Mouse (Mus musculus) stomach, embryonic 16.5 days (tissue): ENCODE data around the gene Dbndd2. TPM values are rescaled to one million over a fixed set of nuclear protein-coding genes. Genes with fewer than 3 reads are reported as not detected.

Source experiments
- ATAC-seq: fragments of 200-750 bp; cut with Nextera tagmentation; 2 replicates; pipeline ENCODE4 v1.8.0; 2017; ENCODE audit warnings: moderate number of reproducible peaks, moderate TSS enrichment; ENCODE audit not compliant: insufficient read depth, low FRiP score
- H3K27ac ChIP-seq: fragments of 300-500 bp; sonication (generic); 2 replicates; pipeline ENCODE4 v1.5.1; 2014; ENCODE audit warnings: low read length
- H3K27me3 ChIP-seq: fragments of 300-500 bp; sonication (generic); 2 replicates; pipeline ENCODE4 v1.6.1; 2014; ENCODE audit warnings: low read length, control low read depth, mixed read lengths; ENCODE audit not compliant: control insufficient read depth, insufficient read depth
- H3K36me3 ChIP-seq: fragments of 300-500 bp; sonication (generic); 2 replicates; pipeline ENCODE4 v1.6.1; 2014; ENCODE audit warnings: low read length; ENCODE audit not compliant: control insufficient read depth, insufficient read depth
- H3K4me1 ChIP-seq: fragments of 300-500 bp; sonication (generic); 2 replicates; pipeline ENCODE4 v1.6.1; 2014; ENCODE audit warnings: low read length, control low read depth, mixed read lengths; ENCODE audit not compliant: control insufficient read depth, insufficient read depth
- H3K4me2 ChIP-seq: fragments of 300-500 bp; sonication (generic); 2 replicates; pipeline ENCODE4 v1.6.1; 2014; ENCODE audit warnings: low read depth, low read length, mixed read lengths
- H3K4me3 ChIP-seq: fragments of 300-500 bp; sonication (generic); replicated peaks from 2 replicates; pipeline ENCODE4 v1.5.1; 2014; ENCODE audit warnings: mild to moderate bottlenecking, low read length
- H3K9ac ChIP-seq: fragments of 300-500 bp; sonication (generic); 2 replicates; pipeline ENCODE4 v1.6.1; 2014; ENCODE audit warnings: low read length
- H3K9me3 ChIP-seq: fragments of 300-500 bp; sonication (generic); replicated peaks from 2 replicates; pipeline ENCODE4 v1.6.1; 2016; ENCODE audit warnings: low read length, control low read depth; ENCODE audit not compliant: control insufficient read depth
- WGBS: fragments of 180-500 bp; shearing (Covaris S2); extraction: QIAGEN DNeasy Blood & Tissue Kit; methylation state at CpG from one replicate; pipeline ENCODE4 v1.1.7; 2014; 5-methylcytosine and 5-hydroxymethylcytosine counted together
- polyA plus RNA-seq: library from polyadenylated mRNA; unstranded; fragments of >200 nt; fragmentation: Nextera tagmentation; extraction: Ambion mirVana; gene quantifications from 2 replicates; pipeline ENCODE4 v1.2.1, GENCODE M21; 2015

Dbndd2 gene
- polyA plus RNA-seq, 1 experiment from 2014 or later, result 12.1 TPM

DNA sequence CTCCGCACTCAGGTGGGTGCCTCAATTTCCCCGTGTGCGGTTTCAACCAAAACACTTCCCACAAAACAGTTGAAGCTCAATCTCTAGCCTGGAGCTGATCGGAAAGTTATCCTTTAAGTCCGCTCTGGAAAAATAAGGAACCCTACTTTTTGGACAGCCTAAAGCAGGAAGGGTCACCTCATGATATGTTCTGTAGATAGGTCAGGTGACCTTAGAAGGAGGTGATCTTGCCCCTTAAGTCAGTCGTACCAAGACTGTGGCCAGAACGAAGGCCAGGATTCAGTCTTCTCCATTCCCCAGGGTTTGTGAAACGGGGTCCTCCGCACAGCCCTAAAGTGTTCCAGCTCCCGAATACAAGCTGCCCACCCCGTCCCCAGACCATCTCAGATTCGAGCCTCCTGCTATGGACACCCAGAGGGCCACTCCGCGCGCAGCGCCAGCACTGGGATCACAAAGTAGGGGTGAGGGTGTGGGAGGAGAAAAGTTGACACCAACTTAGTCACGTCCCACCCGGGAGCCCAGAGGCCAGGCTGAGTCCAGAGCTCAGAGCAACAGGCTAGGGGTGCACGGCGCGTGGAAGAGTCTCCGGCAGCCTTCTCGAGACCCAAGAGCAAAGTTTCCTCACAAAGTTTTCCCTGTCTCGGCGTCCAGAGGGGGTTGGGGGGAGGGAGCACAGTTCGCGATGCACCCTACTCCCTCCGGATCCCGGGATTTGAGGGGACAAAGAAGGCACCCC lies 43.4 kb upstream of the Dbndd2 start:
- 2% methylated on average over 29 of the region's 29 CpGs for WGBS
- H3K9me3 ChIP-seq, result no peaks in the 10 kb centered on the region
- peaks cover 39% of the 10 kb centered on the region for H3K4me1 ChIP-seq

DNA sequence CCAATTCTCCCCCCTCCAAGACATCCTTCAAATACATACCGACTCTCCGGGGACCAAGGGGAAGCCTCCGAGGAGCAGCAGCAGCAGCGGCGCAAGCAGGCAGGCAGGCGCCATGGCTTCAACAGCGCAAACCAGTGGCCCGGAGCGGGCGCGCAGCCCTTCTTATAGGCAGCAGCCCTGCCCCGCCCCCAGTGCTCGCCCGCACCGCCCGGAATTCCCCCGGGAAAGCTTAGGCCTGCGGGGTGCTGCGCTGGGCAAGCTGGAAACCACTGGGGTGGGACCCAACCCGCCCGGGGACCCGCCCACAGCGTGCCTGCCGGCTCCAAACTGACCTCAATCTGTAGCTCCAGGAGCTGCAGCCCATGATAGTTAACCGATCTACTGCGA lies 42.9 kb upstream of the Dbndd2 start:
- Histone ChIP-seq H3K9ac (peak overlapping the region; percentile 81), H3K27me3 (no peaks in the 10 kb centered on the region), H3K4me3 (peak overlapping the region; percentile 70), H3K9me3 (no peaks in the 10 kb centered on the region), H3K36me3 (no peaks in the 10 kb centered on the region), H3K4me2 (peak overlapping the region; percentile 60), H3K4me1 (peaks cover 34% of the 10 kb centered on the region), H3K27ac (peak overlapping the region; percentile 86)
- ATAC-seq, result peak; percentile 93
- 0% methylated on average over 26 of the region's 26 CpGs for WGBS

More for the DNA sequence above, 43.4 kb upstream of the Dbndd2 start:
- Histone ChIP-seq H3K27me3 (no peaks in the 10 kb centered on the region), H3K4me3 (peak overlapping the region; percentile 70), H3K9ac (peak overlapping the region; percentile 81), H3K4me2 (peak overlapping the region; percentile 60), H3K27ac (peak overlapping the region; percentile 86), H3K36me3 (no peaks in the 10 kb centered on the region)
- peak; percentile 61 for ATAC-seq

DNA sequence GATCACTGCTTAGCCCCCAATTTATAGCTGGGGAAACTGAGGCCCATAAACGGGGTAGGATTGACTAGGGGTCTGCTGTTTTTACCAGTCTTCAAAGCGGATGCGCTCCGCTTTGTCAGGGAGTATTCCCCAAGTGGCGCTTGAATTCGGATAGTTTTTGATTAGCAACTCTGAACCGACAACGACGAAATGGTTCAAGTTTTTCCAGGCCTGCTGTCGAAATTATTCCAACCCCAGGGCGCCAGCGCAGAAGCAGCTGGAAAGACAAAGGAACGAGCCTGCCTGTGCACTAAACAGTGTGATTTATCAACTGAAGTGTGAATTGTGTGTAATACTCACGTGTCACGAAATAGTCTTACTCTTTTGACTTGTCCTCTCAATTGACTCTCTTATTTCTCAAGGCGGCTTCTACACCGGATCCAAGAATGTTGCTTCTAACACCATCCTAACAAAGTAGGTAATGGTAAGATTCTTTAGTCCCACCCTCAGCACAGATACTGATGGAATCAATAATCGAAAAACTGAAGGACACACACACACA lies 42.4 kb upstream of the Dbndd2 start, which contains the start of gene Sdc4:
TSS of gene Sdc4 (minus strand) at position 428 of the 541 bp plus-strand sequence.
- peak within 1 kb of the TSS; percentile 86 for H3K27ac ChIP-seq
- ATAC-seq, result no peak
- peak within 1 kb of the TSS; percentile 81 for H3K9ac ChIP-seq
- peak within 1 kb of the TSS; percentile 70 for H3K4me3 ChIP-seq
- H3K4me1 ChIP-seq, result peaks cover 34% of the 10 kb centered on the region
- H3K36me3 ChIP-seq, result no peaks in the 10 kb centered on the region
- peak within 1 kb of the TSS; percentile 60 for H3K4me2 ChIP-seq
- no peaks in the 10 kb centered on the region for H3K9me3 ChIP-seq
- H3K27me3 ChIP-seq, result no peaks in the 10 kb centered on the region
- 10% methylated on average over 18 of the region's 18 CpGs for WGBS

DNA sequence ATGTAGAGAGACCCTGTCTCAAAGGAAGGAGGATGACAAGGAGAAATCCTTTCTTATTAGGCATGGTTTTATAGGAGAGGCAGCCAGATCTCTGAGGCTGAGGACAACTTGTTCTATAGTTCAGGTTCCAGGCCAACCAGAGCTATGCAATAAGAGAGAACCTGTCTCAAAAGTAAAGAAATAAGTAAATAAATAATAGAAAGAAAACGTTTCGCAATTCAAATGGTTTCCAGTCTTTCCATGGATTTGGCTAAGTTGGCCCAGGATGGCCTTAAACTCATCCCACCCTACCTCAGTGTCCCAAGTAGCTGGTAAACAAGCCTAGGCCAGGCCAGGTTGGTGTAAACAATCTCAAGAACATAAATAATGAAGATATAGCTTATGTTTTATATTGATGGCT lies 41.2 kb upstream of the Dbndd2 start:
- Histone ChIP-seq H3K9me3 (no peaks in the 10 kb centered on the region), H3K9ac (no peak overlapping the region), H3K4me2 (no peak overlapping the region), H3K27ac (no peak overlapping the region), H3K4me3 (no peak overlapping the region), H3K4me1 (peaks cover 34% of the 10 kb centered on the region), H3K36me3 (no peaks in the 10 kb centered on the region), H3K27me3 (no peaks in the 10 kb centered on the region)
- WGBS, result 71% methylated on average over 2 of the region's 2 CpGs
- no peak for ATAC-seq

DNA sequence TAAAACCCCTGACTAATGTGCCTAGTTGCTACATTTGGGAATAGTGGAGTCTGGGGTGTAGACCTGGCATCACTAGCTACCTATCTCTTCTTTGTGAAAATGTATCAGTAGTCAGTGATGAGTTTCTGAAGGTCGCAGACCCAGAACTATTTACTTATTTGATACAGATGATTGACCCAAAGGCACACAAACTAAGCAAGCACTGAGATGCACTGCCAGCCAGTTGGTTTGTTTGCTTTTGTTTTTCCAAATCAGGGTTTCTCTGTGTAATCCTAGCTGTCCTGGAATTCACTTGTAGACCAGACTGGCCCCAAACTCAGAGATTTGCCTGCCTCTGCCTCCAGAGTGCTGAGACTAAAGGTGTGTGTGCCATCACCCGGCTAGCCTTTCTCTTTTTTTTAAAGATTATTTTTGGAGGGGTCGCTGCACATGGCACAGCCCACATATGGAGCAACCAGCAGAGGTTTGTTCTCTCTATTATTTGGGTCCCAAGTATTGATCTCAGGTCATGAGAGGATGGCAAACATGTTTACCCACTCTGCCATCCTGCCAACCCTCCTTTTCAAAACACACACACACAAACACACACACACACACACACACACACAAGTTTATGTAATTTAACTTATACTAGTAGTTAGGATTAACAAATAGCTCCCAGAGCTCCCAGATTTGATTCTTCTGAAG lies 40.4 kb upstream of the Dbndd2 start:
- ATAC-seq, result no peak
- H3K27ac ChIP-seq, result no peak overlapping the region
- 73% methylated on average over 3 of the region's 3 CpGs for WGBS
- peaks cover 27% of the 10 kb centered on the region for H3K4me1 ChIP-seq
- no peaks in the 10 kb centered on the region for H3K27me3 ChIP-seq
- no peak overlapping the region for H3K4me2 ChIP-seq
- no peaks in the 10 kb centered on the region for H3K9me3 ChIP-seq
- H3K4me3 ChIP-seq, result no peak overlapping the region
- no peak overlapping the region for H3K9ac ChIP-seq
- no peaks in the 10 kb centered on the region for H3K36me3 ChIP-seq

DNA sequence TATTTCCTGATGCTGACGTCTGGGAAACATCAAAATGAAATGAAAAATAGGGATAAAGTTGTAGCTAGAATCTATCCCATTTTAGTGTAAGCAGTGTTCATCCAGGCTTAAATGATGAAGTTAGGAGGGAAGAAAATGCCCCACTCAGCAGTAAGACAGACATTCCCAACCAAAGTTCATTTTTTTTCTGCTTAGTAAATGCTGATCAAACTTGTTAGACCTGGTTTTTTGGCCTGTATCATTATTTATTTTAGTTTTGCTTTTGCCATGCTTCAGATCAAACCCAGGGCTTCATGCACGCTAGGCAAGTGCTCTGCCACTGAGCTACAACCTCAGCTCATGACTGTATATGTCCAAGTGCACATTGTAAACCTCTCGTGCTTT lies 39.8 kb upstream of the Dbndd2 start:
- Histone ChIP-seq H3K27me3 (no peaks in the 10 kb centered on the region), H3K9me3 (no peaks in the 10 kb centered on the region), H3K36me3 (no peaks in the 10 kb centered on the region), H3K27ac (no peak overlapping the region), H3K9ac (no peak overlapping the region), H3K4me3 (no peak overlapping the region), H3K4me1 (peaks cover 23% of the 10 kb centered on the region), H3K4me2 (no peak overlapping the region)
- no peak for ATAC-seq
- WGBS, result 70% methylated on average over 3 of the region's 3 CpGs

DNA sequence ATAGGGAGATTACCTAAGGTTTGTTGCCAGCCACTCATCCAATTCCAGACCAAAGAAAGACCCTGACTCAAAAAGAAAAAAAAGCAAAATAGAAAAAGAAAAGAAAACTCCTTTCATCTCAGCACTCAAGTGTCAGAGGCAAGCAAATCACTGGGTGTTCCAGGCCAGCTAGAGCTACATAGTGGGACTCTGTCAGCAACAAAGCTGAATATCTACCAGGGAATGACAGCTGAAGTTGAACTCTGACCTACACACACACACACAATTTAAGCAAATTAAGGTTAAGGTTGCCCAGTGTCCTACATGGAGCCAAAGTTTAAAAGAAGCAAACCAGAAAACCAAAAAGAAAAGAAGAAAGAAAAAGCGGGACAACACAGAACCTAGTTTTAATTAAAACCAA lies 37.8 kb upstream of the Dbndd2 start:
- no peaks in the 10 kb centered on the region for H3K27me3 ChIP-seq
- H3K36me3 ChIP-seq, result no peaks in the 10 kb centered on the region
- H3K27ac ChIP-seq, result no peak overlapping the region
- ATAC-seq, result no peak
- no peaks in the 10 kb centered on the region for H3K9me3 ChIP-seq
- peaks cover 15% of the 10 kb centered on the region for H3K4me1 ChIP-seq
- WGBS, result 81% methylated on average over 1 of the region's 1 CpGs
- no peak overlapping the region for H3K9ac ChIP-seq
- H3K4me2 ChIP-seq, result no peak overlapping the region
- H3K4me3 ChIP-seq, result no peak overlapping the region

DNA sequence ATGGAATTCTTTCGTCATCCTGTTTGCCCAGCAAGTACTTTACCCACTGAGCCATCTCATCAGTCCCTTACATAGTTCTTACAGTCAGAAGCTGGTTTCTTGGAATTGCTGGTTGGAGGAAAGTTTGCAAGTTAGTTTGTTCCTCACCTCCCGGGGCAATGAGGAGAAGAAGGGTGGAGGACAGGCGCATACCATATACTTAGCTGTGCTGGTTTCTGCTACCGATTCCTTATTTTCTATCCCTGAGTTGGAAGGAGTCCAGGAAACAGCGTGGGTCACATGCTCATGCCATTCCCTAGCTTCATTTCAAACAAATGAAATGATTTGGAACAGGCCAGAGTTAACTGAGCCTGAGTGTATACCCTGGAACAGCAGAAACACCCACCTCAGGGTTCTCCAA lies 37.0 kb upstream of the Dbndd2 start:
- Histone ChIP-seq H3K27ac (no peak overlapping the region), H3K9ac (no peak overlapping the region), H3K36me3 (no peaks in the 10 kb centered on the region), H3K4me1 (peaks cover 12% of the 10 kb centered on the region), H3K4me3 (no peak overlapping the region), H3K4me2 (no peak overlapping the region), H3K9me3 (no peaks in the 10 kb centered on the region), H3K27me3 (no peaks in the 10 kb centered on the region)
- 65% methylated on average over 5 of the region's 5 CpGs for WGBS
- no peak for ATAC-seq

DNA sequence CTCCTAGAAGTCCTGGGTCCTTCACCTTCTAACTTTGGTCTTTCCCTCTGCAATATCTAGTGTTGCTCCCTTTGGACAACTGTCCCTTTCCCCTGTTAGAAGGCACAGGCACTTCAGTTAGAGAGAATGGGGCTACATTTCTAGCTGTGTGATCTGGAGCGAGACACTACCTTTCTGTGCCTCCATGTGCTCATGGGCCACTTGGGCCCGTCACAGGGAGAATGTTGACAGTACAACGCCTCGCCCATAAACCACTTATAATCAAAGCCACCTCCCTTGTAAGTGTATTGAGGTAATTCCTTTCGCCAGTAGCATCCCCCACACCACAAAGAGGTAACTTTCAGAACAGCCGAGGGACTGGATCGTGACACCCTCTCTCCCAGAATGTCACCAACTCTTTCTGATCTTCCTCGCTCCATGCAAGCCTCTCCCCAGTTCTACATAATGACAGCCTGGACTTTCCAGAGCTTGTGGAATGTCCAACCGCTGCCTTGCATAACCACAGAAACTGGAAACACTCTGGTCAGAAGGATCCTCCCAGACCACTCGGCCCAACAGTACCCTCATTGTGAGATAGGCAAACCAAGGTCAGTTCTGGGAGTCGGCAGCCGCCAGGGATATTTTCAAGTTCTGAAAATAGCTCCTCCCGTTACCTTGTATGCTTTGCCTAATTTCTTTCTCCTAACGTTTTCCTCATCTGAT lies 36.4 kb upstream of the Dbndd2 start:
- no peak overlapping the region for H3K27ac ChIP-seq
- no peaks in the 10 kb centered on the region for H3K36me3 ChIP-seq
- no peak overlapping the region for H3K9ac ChIP-seq
- no peaks in the 10 kb centered on the region for H3K9me3 ChIP-seq
- no peaks in the 10 kb centered on the region for H3K27me3 ChIP-seq
- H3K4me2 ChIP-seq, result no peak overlapping the region
- no peak overlapping the region for H3K4me3 ChIP-seq
- H3K4me1 ChIP-seq, result peaks cover 16% of the 10 kb centered on the region
- 71% methylated on average over 14 of the region's 14 CpGs for WGBS
- ATAC-seq, result no peak
